Mouse (Mus musculus) testis, adult 2 months (tissue): Measurements from ENCODE around the gene Sema6b.

Experiments
- CTCF ChIP-seq: fragments of 200-500 bp; IDR thresholded peaks from 2 replicates; pipeline ENCODE4 v1.5.1; 2012; ENCODE audit warnings: low read depth, mild to moderate bottlenecking, inconsistent platforms, low read length, moderate library complexity; ENCODE audit not compliant: control insufficient read depth, insufficient read depth, insufficient replicate concordance
- POLR2A ChIP-seq: fragments of 200-500 bp; IDR thresholded peaks from 2 replicates; pipeline ENCODE4 v1.6.1; 2012; ENCODE audit warnings: low read depth, mild to moderate bottlenecking, inconsistent platforms, low read length, moderate library complexity; ENCODE audit not compliant: control insufficient read depth

- peak; percentile 95 for TF ChIP-seq CTCF
- no peak for TF ChIP-seq POLR2A
These were observed 7.5 kb downstream of the Sema6b start for GRCm38 (mm10) chr17:56132661-56133060.
